Mouse (Mus musculus) left cerebral cortex, adult 8-10 months (tissue): ENCODE measurements around the gene Rae1. TPM values are rescaled to one million over a fixed set of nuclear protein-coding genes. Genes with fewer than 3 reads are reported as not detected.

Source experiments
- DNase-seq, 2 experiments: peaks; one replicate each; pipeline ENCODE4 v3.0.0; 2022; ENCODE audit warnings: low spot score in 2 of 2
- total RNA-seq, 4 experiments: library from RNA; stranded (reverse); gene quantifications; 2 replicates each; pipeline ENCODE4 v1.2.4; 2022

The Rae1 gene
- total RNA-seq: 10 to 100 TPM; 56.9 to 63.1 (median 62.1) TPM

DNA sequence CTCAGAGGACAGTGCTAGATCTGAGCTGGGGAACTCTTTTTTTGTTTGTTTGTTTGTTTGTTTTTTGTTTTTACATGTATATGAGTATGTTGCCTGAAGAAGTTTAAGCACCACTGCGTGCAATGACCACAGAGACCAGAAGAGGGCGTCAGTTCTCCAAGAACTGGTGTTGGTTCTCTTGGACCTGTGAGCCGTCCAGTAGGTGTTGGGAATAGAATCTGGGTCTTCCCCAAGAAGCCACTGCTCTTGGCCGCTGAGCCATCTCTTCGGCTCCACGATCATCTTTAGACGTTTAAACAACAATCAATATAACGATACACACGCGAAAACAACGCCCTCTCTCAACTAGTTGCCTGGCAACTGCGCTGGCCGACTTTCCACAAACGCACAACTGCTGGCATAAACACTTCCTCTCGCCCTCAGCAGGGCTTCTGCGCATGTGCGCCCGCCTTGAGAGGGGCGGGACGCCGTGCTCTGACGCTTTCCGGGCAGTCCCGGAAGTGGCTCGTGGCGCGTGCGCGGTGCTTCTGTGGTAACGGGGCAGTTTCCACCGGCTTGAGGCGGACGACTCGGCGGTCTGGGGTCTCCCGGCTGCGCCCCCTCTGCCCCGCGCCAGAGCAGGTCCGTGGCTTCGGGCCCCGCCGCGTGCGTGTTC is at the start of gene Rae1:
Gene Rae1 (plus strand): TSS at position 488 of the 655 bp plus-strand sequence.
- peak; percentile 97 to 98 for DNase-seq

DNA sequence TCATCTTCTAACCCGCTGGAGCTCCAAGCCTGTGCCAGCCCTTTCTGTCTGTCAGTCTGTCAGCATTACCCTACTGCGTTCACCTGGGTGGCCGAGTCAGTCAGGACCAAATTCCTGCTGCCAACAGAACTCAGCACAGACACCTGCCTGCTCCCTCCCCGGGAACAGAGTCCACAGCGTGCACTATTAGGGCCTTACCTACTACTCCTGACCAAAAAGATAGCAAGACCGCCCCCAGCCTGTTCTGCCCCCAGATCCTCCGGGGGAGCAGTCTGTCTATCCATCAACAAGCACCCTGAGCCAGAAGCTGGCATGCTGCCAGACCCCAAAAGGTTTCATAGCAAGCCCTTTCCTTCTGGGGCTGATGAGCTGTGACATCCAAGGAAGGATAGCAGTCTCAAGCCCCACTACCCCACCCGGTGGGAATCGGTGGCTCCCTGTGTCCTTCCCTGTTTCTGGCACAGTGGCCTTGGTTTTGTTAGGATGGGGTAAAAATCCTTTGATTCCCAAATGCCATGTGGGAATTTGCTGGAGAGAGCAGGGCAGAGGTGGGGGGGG is 49.7 kb upstream of the Rae1 start:
- no peak for DNase-seq

DNA sequence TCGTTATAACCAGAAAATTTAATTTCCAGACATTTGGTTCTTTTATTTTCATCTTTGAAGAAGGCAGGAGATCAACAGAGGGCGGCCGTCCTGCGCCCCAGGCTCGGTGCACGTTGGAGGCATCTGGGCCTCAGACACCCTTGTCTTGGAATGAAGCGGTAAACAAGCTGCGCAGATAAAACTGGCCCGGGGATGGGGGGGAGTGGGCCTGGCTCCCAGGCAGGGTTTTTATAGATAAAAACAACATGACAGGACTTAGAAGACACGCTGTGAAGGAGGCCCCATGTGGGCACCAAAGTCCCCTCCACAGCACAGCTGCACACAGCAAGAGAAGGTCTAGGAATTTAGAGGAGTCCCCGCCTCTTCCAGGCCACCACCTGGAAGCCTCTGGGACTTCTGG is 49.2 kb upstream of the Rae1 start:
- no peak for DNase-seq

DNA sequence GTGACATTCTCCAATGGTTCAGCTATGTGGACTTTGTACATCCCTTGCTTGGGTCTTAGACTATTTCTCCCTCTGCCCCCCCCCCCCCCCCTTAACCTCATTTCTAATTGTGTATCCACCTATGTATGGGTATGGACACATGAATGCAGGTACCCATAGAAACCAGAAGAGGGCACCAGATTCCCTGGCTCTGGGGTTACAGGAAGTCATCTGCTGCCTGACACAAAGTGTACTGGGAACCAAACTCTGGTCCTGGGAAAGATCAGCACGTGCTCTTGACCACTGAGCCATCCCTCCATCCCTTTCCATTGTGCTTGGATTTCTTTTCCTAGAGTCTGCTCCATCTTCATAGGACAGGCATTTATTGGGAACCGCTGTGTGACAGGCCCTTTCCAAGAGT is 47.9 kb upstream of the Rae1 start:
- no peak for DNase-seq

DNA sequence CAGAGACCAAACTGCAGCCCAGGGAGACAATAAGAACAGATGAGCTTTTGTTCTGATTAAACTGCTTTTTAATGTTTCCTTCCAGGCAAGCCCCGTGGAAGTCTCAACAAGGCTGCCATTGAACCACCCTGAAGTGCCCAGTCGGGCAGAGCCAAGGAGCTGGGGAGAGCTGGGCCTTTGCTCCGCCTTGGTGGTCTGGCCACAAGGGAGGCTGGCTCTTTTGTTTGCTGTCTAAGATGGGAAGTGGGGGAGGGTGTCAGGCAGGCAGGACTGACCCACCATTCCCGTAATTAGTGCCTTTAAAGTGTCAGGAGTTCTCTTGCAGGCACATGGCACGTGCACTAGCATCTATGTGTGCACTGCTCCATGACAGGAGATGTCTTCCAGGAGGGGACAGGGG is 41.3 kb upstream of the Rae1 start:
- DNase-seq: no peak

DNA sequence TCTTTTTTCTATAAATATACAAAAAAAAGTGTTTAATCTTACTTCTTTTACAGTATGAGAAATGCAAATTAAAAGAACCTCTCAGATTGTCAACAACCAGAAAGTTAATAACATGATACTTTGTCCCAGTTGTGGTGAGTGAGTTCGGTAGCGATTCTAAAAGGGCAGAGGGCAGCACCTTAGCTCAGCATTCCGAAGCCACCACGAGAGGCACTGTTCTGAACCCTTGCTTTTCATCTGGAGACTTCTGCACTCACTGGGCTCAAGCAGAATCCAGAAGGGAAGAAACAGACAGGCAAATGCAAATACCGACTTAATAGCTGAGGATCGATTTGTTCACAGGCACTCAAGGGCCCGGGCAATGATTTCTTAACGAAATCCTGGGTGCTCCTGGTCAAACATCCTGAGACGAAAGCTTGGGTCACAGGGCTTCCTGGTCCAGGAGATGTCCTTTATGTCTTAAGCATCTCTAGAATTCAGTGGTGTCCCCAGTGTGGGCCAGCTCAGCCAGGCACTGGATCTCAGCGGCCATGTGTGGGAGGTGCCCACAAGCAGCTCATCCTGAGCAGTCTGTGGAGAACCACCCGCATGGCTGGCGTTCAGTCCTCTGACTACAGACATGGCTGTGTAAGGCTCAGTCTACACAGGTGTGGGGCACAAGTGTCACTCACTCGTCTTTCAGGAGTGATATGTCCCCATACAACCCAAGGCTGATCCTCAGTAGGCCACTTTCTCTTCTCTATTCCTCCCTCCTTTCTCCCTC is 40.7 kb upstream of the Rae1 start:
- no peak for DNase-seq

DNA sequence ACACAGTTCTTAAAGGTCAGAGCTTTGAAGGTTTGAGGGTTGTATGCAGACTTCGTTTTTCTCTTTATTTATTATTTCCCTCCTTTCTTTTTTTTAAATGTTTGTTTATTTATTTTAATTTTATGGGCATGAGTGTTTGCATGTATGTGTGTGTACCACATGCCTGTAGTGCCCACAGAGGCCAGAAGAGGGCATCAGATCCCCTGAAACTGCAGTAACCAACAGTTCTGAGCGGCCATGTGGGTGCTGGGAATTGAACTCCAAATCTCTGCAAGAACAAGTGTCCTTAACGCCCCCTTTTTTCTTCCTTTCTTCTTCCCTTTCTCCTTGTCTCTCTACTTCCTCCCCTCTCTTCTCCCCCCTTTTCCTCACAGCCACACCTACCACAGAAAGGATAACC is 39.6 kb upstream of the Rae1 start:
- DNase-seq: no peak

DNA sequence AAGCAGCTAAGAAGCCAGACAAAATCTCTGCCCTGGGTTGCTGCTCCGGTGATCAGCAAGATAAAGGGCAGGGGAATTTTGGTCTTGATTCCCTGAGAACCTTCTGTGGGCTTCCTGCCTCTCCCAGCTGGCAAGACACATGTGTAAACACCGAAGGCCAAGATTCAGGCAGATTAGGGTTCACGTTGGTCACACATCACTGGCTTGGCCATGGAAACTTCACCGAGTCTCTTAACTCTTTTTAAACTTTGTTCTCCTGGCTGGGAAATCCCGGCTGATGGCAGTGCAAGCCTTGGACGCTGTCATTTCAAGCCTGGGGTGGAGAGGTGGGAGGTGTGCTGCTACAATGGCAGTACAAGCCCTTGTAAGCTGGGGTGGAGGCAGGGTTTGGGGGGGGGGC is 38.7 kb upstream of the Rae1 start:
- DNase-seq: no peak

DNA sequence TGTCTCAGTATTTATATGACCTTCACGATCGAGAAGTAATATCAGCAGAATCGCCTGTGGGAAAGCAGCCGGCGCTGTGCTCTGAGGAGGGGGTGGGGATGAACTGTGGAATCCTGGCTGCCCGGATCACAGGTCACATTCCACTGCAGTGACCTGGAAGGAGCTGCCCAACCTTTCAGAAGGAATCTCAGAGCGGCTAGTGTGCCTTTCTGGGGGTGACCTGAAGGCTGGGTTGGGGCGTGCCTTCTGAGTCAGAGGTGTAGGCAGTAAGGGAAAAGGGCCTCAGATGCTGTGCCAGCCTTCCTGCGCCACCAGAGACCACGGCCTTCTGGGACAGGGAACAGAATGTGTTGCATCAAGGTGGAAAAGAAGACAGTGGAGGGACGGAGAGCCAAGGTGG is 34.7 kb upstream of the Rae1 start:
- no peak for DNase-seq

DNA sequence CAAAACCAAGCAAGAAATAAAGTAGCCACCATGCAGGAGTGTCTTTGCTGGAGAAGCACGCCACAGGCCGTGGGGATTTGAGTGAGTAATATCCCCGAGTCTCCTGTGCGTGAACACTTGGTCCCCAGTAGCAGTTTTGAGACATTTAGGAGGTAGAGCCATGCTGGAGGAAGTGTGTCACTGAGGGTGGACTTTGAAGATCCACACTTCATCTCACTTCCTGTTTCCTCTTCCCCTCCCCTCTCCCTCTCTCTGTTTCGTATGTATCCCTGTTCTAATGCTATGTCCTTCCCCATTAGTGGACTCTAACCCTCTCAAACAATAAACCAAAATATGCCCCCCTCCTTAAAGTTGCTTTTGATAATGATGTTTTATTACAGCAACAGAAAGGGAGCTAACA is 33.4 kb upstream of the Rae1 start:
- DNase-seq: no peak

DNA sequence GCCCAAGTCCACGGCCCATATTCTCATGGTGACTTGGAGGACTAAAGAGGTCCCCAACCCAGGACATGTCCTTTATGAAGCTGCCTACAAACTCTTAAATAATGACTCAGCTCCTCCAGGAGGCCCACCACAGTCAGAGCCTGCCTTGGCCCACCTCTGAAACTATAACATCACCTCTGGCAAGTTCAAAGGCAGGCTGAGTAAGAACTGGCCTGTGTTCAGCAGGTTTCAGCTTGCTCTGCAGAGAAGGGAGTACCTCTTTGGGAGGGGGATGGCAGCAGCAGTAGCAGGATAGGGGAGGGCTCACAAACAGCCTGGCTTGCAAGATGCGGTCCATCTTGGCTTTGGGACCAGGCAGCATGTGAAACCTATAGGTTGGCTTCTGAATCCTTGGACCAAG is 28.1 kb upstream of the Rae1 start:
- DNase-seq: no peak

DNA sequence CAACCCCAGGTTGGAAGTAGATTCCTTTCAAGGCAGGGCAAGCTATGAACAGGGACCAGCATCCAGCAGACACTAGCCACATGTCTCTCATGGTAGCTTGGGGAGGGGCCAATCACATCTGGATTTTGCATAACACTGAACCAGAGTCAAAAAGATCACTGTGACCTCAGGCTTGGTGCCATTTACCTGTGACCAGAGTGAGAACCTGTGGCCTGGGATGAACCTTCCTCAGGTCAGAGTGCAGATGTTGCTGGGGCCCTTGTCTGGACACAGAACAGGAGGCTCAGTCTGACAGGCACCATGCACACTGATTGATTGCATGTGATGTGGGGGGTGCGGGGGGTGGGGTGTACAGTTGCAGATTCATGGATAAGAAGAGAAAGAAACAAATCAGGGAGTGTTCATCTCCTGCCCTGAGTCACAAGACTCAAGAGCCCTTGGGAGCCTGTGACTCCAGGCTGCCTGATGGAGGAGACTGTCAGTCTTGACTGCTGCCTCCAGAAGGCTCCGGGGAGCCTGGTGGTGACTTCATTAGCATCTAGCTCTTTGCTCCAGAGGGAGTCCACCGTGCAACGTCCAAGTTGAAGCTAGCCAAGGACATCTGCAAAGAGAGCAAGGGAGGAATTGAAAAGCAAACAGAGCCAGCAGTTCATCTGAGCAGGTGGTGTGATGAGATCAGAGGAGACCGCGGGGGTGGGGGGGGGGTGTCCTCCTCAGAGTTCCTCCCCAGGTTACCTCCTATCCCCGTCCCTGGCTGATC is 25.9 kb upstream of the Rae1 start:
- no peak for DNase-seq

DNA sequence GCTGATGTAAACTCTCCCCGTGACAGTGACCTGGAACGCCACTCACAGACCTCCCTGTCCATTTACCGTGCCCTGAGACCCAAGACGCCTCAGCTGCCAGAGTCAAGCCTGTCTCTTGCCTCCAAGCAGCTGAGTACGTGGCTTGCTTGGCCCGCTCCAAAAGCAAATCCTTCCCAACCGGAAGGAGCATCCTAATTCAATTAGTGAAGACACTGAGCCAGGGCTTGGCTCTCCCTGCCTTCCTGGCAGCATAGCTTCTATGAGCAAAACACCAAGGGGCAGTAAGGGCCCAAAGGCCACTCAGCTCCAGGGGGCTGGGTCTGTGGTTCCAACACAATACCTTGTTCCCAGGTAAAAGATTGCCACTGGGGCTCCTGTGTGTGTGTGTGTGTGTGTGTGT is 25.2 kb upstream of the Rae1 start:
- DNase-seq: no peak

DNA sequence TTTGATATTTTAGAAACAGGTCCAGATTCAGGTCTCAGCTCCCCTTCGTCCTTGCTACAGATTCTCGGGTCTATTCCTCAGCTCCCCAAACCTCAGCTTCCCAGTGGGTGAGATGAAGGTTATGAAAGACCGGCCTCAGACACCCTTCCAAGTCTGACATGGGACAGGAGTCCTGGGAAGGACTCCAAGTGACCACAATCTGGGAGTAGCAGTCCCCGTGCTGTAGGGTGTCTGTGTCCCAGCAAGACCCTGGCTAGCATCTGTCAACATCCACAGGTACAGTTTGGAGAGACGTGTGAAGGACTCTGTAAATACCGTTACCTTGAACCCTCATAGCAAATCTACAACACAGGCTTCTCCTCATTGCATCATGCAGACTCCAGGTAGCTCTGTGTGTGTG is 24.8 kb upstream of the Rae1 start:
- no peak for DNase-seq

DNA sequence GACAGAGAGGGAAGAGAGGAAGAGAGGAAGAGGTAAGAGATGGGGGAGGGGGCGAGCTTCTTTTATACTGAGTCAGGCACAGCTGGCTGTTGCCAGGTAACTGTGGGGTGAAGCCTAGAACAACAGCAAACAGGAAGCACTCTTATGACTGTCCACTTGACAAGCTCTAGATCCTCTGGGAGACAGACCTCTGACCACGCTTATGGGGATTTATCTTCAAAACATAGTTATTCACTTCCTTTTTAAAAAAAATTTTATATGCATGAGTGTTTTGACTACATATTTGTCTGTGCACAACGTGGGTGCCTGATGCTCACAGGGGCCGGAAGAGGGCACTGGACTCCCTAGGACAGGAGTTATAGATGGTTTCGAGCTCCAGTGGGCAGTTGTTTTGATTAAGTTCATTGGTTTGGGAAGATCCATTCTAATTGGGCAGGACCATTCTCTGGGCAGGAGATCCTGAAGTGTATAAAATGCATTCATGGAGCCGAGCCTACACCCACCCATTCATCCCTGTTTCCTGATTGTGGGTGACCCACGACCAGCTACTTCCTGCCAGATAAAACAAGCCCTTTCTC is 23.2 kb upstream of the Rae1 start:
- no peak for DNase-seq

DNA sequence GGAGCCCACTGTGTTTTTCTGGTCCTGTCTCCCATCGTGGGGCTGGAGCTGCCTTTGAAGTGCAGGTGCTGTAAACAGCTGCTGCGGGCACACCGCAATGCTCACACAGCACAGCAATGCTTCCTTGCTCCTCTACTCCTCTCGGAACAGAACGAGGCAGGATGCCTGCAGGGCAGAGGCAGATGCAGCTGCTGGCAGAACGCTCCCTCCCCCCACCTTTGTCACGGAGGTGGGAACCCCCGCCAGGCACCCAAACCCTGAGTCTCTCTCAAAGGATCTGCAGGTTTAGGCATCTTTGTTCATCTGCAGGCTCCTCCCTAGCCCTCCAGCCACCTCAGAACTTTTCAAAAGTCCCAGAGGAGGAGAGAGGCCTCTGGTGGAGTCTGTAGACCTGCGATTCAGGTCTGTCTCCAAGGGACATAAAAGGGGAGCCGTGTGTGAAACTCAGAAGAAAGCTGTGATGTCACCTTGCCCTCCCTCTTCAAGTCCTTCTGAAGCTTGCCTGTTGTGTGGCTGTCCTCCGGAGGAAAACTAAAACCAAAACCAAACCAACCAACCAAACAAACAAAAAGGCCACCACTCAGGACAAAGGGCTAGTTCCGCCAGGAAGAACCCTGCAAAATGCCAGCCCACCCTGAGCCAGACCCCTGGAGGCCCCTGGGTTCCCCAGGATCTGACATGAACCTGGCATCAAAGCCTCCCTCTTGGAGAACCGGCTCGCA is 22.3 kb upstream of the Rae1 start, which contains the start of gene Spo11:
Gene Spo11 (plus strand): TSS at position 292 of the 722 bp plus-strand sequence.
- DNase-seq: no peak

DNA sequence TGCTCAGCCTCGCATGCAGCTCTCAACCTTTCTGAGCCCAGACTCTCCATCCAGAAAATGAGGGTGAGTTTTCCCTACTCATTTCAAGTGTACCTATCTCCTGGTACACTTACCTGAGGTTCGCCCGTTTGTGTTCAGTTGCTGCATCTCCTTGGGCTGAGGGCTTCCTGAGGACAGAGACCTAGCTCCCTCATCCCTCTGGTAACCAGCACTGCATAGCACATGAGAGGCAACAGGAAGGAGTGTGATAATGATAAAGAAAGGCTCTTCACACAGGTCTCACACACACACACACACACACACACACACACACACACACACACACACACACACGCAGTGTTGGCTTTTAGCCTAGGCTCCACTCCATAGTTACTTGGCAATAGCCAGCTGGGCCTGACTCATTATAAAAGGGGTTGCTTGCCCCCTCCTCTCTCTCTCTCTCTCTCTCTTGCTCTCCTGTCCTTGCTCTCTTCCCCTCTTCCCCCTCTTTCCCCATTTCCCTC is 21.7 kb upstream of the Rae1 start:
- DNase-seq: no peak

DNA sequence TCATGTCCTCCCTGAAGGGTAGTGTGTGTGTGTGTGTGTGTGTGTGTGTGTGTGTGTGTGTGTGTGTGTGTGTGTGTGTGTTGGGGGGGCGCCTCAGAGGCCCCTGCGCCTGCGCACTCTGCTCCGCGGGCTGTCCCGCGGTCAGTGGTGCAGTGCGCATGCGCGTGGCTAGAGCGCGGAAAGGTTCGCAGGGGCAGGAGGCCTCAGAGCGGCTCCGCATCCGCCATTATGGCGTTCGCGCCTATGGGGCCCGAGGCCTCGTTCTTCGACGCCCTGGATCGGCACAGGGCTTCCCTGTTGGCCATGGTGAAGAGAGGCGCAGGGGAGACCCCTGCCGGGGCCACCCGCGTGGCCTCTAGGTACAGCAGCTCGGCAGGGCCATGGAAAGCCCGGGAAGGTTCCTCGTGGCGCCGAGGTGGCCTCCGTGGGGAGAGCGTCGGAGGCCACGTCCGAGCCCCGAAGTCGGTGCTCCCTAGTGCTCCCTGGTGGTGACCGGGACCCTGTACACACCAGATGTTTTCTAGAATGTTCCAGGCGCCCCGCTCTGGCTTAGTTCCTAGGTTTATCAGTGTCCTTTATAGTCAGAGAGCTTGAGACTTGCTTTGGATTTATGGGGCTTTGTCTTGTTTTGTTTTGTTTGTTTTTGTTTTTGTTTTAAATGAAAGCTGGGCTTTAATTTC is 20.1 kb upstream of the Rae1 start:
- DNase-seq: no peak

DNA sequence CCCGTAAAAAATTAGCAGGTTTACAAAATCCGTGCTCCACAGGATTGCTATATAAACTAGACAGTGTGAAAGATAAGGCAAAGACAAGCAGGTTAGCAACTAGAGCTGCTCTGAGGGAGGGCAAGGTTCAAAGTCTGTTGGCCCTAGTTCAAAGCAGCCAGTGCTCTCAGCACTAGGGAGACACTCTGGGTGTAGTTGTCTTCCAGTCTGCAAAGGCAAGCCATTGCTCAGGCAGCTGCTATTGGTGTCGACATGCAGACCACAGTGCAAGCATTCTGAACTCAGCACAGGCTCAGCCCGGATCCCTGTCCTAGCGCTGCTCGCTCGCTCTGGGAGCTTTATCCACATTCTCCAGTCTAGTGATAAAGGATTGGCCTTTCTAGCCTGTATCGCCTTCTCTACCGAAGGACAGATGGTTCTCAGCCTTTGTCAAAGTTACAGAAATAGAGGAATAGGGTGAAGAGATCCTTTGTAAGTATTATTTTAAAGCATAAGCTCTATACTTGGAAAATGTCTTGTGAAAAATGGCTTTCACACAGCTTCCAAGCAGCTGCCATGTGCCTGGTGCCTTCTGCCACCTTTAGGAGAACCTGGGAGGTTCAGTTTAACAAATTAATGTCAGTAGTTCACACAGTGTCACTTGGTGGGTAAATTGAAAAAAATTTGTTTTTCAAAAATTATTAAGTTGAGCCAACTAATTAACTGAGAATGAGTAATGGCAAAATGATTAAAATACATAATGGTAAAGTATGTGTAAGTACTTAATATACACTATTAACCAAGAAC is 16.9 kb upstream of the Rae1 start:
- DNase-seq: no peak
